Mouse (Mus musculus): Measurements from ENCODE around the gene Gmppa.

- no peak for TF ChIP-seq CTCF (IDR thresholded peaks at IDR 0.05; ENCODE audit: low read depth, low read length)
- no peak for TF ChIP-seq POLR2A (IDR thresholded peaks at IDR 0.05; ENCODE audit: borderline replicate concordance, low read depth, low read length)
Measured at GRCm38 (mm10) chr1:75486561-75486960, 50.8 kb downstream of the Gmppa start.

Data from bone marrow macrophage, adult 2 months (primary cell).